Mouse (Mus musculus) right cerebral cortex, postnatal 10 days (tissue): ENCODE measurements around the gene Lims1.
"Not testable (repeated sequence)": the region's sequence is repeated elsewhere in the genome, so short reads cannot be mapped to it uniquely, and the experiment has no call there.

Source experiments
- DNase-seq, 2 experiments: peaks; one replicate each; pipeline ENCODE4 v3.0.0; 2021; ENCODE audit warnings: low spot score in 2 of 2

Gene Lims1

GRCm38 (mm10) chr10:58323028-58323991 lies at the start of gene Lims1:
Gene Lims1, plus strand, starts transcription at chr10:58323466.
- peak; percentile 97 for DNase-seq

GRCm38 (mm10) chr10:58282238-58282637 lies 41.0 kb upstream of the Lims1 start:
- DNase-seq, result no peak

GRCm38 (mm10) chr10:58290742-58291141 lies 32.5 kb upstream of the Lims1 start:
- no peak for DNase-seq

GRCm38 (mm10) chr10:58294246-58294645 lies 29.0 kb upstream of the Lims1 start:
- DNase-seq, result no peak

- DNase-seq, result no peak
Observed at GRCm38 (mm10) chr10:58295605-58296004, 27.7 kb upstream of the Lims1 start.

GRCm38 (mm10) chr10:58304996-58305395 lies 18.3 kb upstream of the Lims1 start:
- no peak for DNase-seq

- DNase-seq, result no peak
Observed at GRCm38 (mm10) chr10:58306897-58307296, 16.4 kb upstream of the Lims1 start.

GRCm38 (mm10) chr10:58310791-58311190 lies 12.5 kb upstream of the Lims1 start:
- no peak for DNase-seq

- DNase-seq, result no peak
Observed at GRCm38 (mm10) chr10:58312887-58313286, 10.4 kb upstream of the Lims1 start.

GRCm38 (mm10) chr10:58320881-58321280 lies 2.4 kb upstream of the Lims1 start:
- no peak for DNase-seq

GRCm38 (mm10) chr10:58322361-58323027 lies 772 bp upstream of the Lims1 start:
- DNase-seq, result no peak

- no peak for DNase-seq
Observed at GRCm38 (mm10) chr10:58326271-58326670, 3.0 kb downstream of the Lims1 start.

- not testable (repeated sequence) for DNase-seq
Observed at GRCm38 (mm10) chr10:58327836-58328235, 4.6 kb downstream of the Lims1 start.

GRCm38 (mm10) chr10:58328517-58329108 lies 5.3 kb downstream of the Lims1 start:
- DNase-seq, result no peak

GRCm38 (mm10) chr10:58330635-58331034 lies 7.4 kb downstream of the Lims1 start:
- DNase-seq, result no peak

GRCm38 (mm10) chr10:58331741-58332140 lies 8.5 kb downstream of the Lims1 start:
- DNase-seq, result no peak

GRCm38 (mm10) chr10:58333414-58333813 lies 10.1 kb downstream of the Lims1 start:
- DNase-seq, result no peak

GRCm38 (mm10) chr10:58336156-58336555 lies 12.9 kb downstream of the Lims1 start:
- no peak for DNase-seq

GRCm38 (mm10) chr10:58337091-58337490 lies 13.8 kb downstream of the Lims1 start:
- DNase-seq, result not testable (repeated sequence)

GRCm38 (mm10) chr10:58338590-58338989 lies 15.3 kb downstream of the Lims1 start:
- no peak for DNase-seq

- DNase-seq, result peak; percentile 45 to 56
Observed at GRCm38 (mm10) chr10:58341685-58342084, 18.4 kb downstream of the Lims1 start.

GRCm38 (mm10) chr10:58342199-58342598 lies 18.9 kb downstream of the Lims1 start:
- no peak for DNase-seq
